Mouse (Mus musculus): ENCODE results near the gene Phf5a.

GRCm38 (mm10) chr15:81912498-81912897 is 40.8 kb upstream of the Phf5a start:
- TF ChIP-seq CTCF (IDR thresholded peaks at IDR 0.05; ENCODE audit: low read depth), result no peak
- TF ChIP-seq EP300 (IDR thresholded peaks at IDR 0.05; ENCODE audit: low read depth), result no peak
